ENCODE assay signal across 12 mouse cellular contexts in genomic region chr1:36326815-36327214, GRCm38 (mm10). TPM values are rescaled to one million over a fixed set of nuclear protein-coding genes. Genes with fewer than 3 reads are reported as not detected.
"Had no signal": no experiment of that assay in that cellular context is flagged by ENCODE, and none has a peak within 500 bp of the region (broad histone marks: within the 10 kb centered on the region; RNA-seq: fewer than 3 reads in every experiment).

No protein-coding gene starts in this region.

- DNase-seq: kidney, adult 11 months; kidney, adult 9 months; kidney, postnatal 14 days; kidney, postnatal 4 days; left cerebral cortex, postnatal 4 days; liver, postnatal 0 days; lung, embryonic 14.5 days; thymus, postnatal 25 days had no signal

RNA-seq across cellular contexts. Expression of gene Fer1l5, which starts 45.3 kb away (rescaled TPM):
- total RNA-seq: left cerebral cortex, adult 8-10 months; left cerebral cortex, postnatal 14 days; megakaryocyte, adult 5-6 weeks; monocyte, adult 5-6 weeks had no signal
